Mouse (Mus musculus) heart, embryonic 10.5 days (tissue): ENCODE results near the gene Eif4e. TPM values are rescaled to one million over a fixed set of nuclear protein-coding genes. Genes with fewer than 3 reads are reported as not detected.

Source experiments
- DNase-seq: peaks from one replicate; pipeline ENCODE4 v3.0.0-alpha.2; 2017; ENCODE audit warnings: low spot score
- H3K27ac ChIP-seq: fragments of 300-500 bp; sonication (generic); 2 replicates; pipeline ENCODE4 v1.5.1; 2016; ENCODE audit warnings: mild to moderate bottlenecking
- H3K27me3 ChIP-seq: fragments of 300-500 bp; sonication (generic); 2 replicates; pipeline ENCODE4 v1.6.1; 2016; ENCODE audit warnings: mild to moderate bottlenecking; ENCODE audit not compliant: poor library complexity, insufficient read depth, severe bottlenecking
- H3K36me3 ChIP-seq: fragments of 300-500 bp; sonication (generic); 2 replicates; pipeline ENCODE4 v1.6.1; 2016; ENCODE audit warnings: mild to moderate bottlenecking, moderate library complexity
- H3K4me1 ChIP-seq: fragments of 300-500 bp; sonication (generic); 2 replicates; pipeline ENCODE4 v1.6.1; 2016; ENCODE audit warnings: mild to moderate bottlenecking
- H3K4me3 ChIP-seq: fragments of 300-500 bp; sonication (generic); 2 replicates; pipeline ENCODE4 v1.5.1; 2016; ENCODE audit warnings: mild to moderate bottlenecking, moderate library complexity
- H3K9me3 ChIP-seq: fragments of 300-500 bp; sonication (generic); 2 replicates; pipeline ENCODE4 v1.6.1; 2016; ENCODE audit warnings: mild to moderate bottlenecking, moderate library complexity
- WGBS: fragments of 180-500 bp; shearing (Covaris S2); methylation state at CpG from one replicate; pipeline ENCODE4 v1.1.7; 2016; 5-methylcytosine and 5-hydroxymethylcytosine counted together
- polyA plus RNA-seq: library from polyadenylated mRNA; unstranded; fragments of >200 nt; fragmentation: Nextera tagmentation; extraction: Ambion mirVana; gene quantifications from 2 replicates; pipeline ENCODE4 v1.2.1, GENCODE M21; 2016

The Eif4e gene
- polyA plus RNA-seq, 1 experiment from 2014 or later = 419 TPM

- Histone ChIP-seq H3K9me3 (no peaks in the 10 kb centered on the region), H3K4me1 (peaks cover 5% of the 10 kb centered on the region; the same call in 1 of the 2 replicates), H3K4me3 (no peak overlapping the region), H3K27ac (no peak overlapping the region), H3K27me3 (no peaks in the 10 kb centered on the region), H3K36me3 (peaks cover 32% of the 10 kb centered on the region)
- DNase-seq = no peak
- 74% methylated on average over 4 of the region's 4 CpGs for WGBS
Measured at GRCm38 (mm10) chr3:138558529-138558928, 32.5 kb downstream of the Eif4e start.

- H3K4me3 ChIP-seq = no peak overlapping the region
- no peaks in the 10 kb centered on the region for H3K27me3 ChIP-seq
- 63% methylated on average over 5 of the region's 5 CpGs for WGBS
- DNase-seq = no peak
- peaks cover 5% of the 10 kb centered on the region; the same call in 1 of the 2 replicates for H3K4me1 ChIP-seq
- peaks cover 30% of the 10 kb centered on the region for H3K36me3 ChIP-seq
- no peaks in the 10 kb centered on the region for H3K9me3 ChIP-seq
- H3K27ac ChIP-seq = no peak overlapping the region
Measured at GRCm38 (mm10) chr3:138560242-138560641, 34.3 kb downstream of the Eif4e start.

GRCm38 (mm10) chr3:138560886-138561285, 34.9 kb downstream of the Eif4e start:
- Histone ChIP-seq H3K4me1 (peaks cover 5% of the 10 kb centered on the region; the same call in 1 of the 2 replicates), H3K36me3 (peaks cover 30% of the 10 kb centered on the region), H3K9me3 (no peaks in the 10 kb centered on the region), H3K27me3 (no peaks in the 10 kb centered on the region), H3K4me3 (no peak overlapping the region), H3K27ac (no peak overlapping the region)
- WGBS = 94% methylated on average over 3 of the region's 3 CpGs
- no peak for DNase-seq

- Histone ChIP-seq H3K27ac (no peak overlapping the region), H3K36me3 (no peaks in the 10 kb centered on the region), H3K27me3 (no peaks in the 10 kb centered on the region), H3K4me1 (peaks cover 9% of the 10 kb centered on the region; the same call in 1 of the 2 replicates), H3K9me3 (no peaks in the 10 kb centered on the region), H3K4me3 (no peak overlapping the region)
- DNase-seq = peak; percentile 70
- 90% methylated on average over 10 of the region's 10 CpGs for WGBS
Measured at GRCm38 (mm10) chr3:138578867-138579266, 52.9 kb downstream of the Eif4e start.

- H3K4me3 ChIP-seq = no peak overlapping the region
- no peaks in the 10 kb centered on the region for H3K9me3 ChIP-seq
- DNase-seq = no peak
- WGBS = 65% methylated on average over 7 of the region's 7 CpGs
- no peaks in the 10 kb centered on the region for H3K36me3 ChIP-seq
- no peaks in the 10 kb centered on the region; the same call in 1 of the 2 replicates for H3K27me3 ChIP-seq
- no peak overlapping the region for H3K27ac ChIP-seq
- peaks cover 9% of the 10 kb centered on the region; the same call in 1 of the 2 replicates for H3K4me1 ChIP-seq
Measured at GRCm38 (mm10) chr3:138586213-138586612, 60.2 kb downstream of the Eif4e start.

- DNase-seq = no peak
- WGBS = 88% methylated on average over 4 of the region's 4 CpGs
- Histone ChIP-seq H3K4me1 (peaks cover under 1% of the 10 kb centered on the region; the same call in 1 of the 2 replicates), H3K27ac (no peak overlapping the region), H3K9me3 (no peaks in the 10 kb centered on the region), H3K4me3 (no peak overlapping the region), H3K27me3 (no peaks in the 10 kb centered on the region; the same call in 1 of the 2 replicates), H3K36me3 (no peaks in the 10 kb centered on the region)
Measured at GRCm38 (mm10) chr3:138587137-138587536, 61.2 kb downstream of the Eif4e start.

GRCm38 (mm10) chr3:138588001-138588400, 62.0 kb downstream of the Eif4e start:
- WGBS = 62% methylated on average over 9 of the region's 9 CpGs
- H3K27ac ChIP-seq = no peak overlapping the region
- H3K36me3 ChIP-seq = no peaks in the 10 kb centered on the region
- H3K4me1 ChIP-seq = no peaks in the 10 kb centered on the region
- DNase-seq = no peak
- no peaks in the 10 kb centered on the region for H3K9me3 ChIP-seq
- H3K27me3 ChIP-seq = no peaks in the 10 kb centered on the region; the same call in 1 of the 2 replicates
- no peak overlapping the region for H3K4me3 ChIP-seq

GRCm38 (mm10) chr3:138591002-138591401, 65.0 kb downstream of the Eif4e start:
- H3K27me3 ChIP-seq = no peaks in the 10 kb centered on the region; the same call in 1 of the 2 replicates

GRCm38 (mm10) chr3:138591806-138592365, 65.9 kb downstream of the Eif4e start:
- DNase-seq = no peak
- H3K36me3 ChIP-seq = no peaks in the 10 kb centered on the region
- no peak overlapping the region for H3K4me3 ChIP-seq
- H3K4me1 ChIP-seq = no peaks in the 10 kb centered on the region
- 80% methylated on average over 7 of the region's 7 CpGs for WGBS
- H3K9me3 ChIP-seq = no peaks in the 10 kb centered on the region
- H3K27me3 ChIP-seq = no peaks in the 10 kb centered on the region; the same call in 1 of the 2 replicates
- H3K27ac ChIP-seq = no peak overlapping the region

More at GRCm38 (mm10) chr3:138591002-138591401, 65.0 kb downstream of the Eif4e start:
- no peak overlapping the region for H3K4me3 ChIP-seq
- no peak for DNase-seq
- no peaks in the 10 kb centered on the region for H3K4me1 ChIP-seq
- no peak overlapping the region for H3K27ac ChIP-seq
- no peaks in the 10 kb centered on the region for H3K36me3 ChIP-seq
- WGBS = 90% methylated on average over 4 of the region's 4 CpGs
- no peaks in the 10 kb centered on the region for H3K9me3 ChIP-seq

GRCm38 (mm10) chr3:138593131-138593530, 67.2 kb downstream of the Eif4e start:
- no peaks in the 10 kb centered on the region for H3K36me3 ChIP-seq
- no peaks in the 10 kb centered on the region for H3K9me3 ChIP-seq
- DNase-seq = no peak
- no peaks in the 10 kb centered on the region for H3K4me1 ChIP-seq
- H3K27ac ChIP-seq = no peak overlapping the region
- WGBS = 69% methylated on average over 8 of the region's 8 CpGs
- no peaks in the 10 kb centered on the region; the same call in 1 of the 2 replicates for H3K27me3 ChIP-seq
- H3K4me3 ChIP-seq = no peak overlapping the region

- Histone ChIP-seq H3K9me3 (no peaks in the 10 kb centered on the region), H3K4me1 (no peaks in the 10 kb centered on the region), H3K27ac (no peak overlapping the region), H3K27me3 (no peaks in the 10 kb centered on the region; the same call in 1 of the 2 replicates), H3K36me3 (no peaks in the 10 kb centered on the region), H3K4me3 (no peak overlapping the region)
- no peak for DNase-seq
- 85% methylated on average over 7 of the region's 7 CpGs for WGBS
Measured at GRCm38 (mm10) chr3:138593911-138594310, 67.9 kb downstream of the Eif4e start.

GRCm38 (mm10) chr3:138601076-138601475, 75.1 kb downstream of the Eif4e start:
- WGBS = 65% methylated on average over 4 of the region's 4 CpGs
- Histone ChIP-seq H3K36me3 (no peaks in the 10 kb centered on the region), H3K4me1 (no peaks in the 10 kb centered on the region; the same call in 1 of the 2 replicates), H3K4me3 (no peak overlapping the region), H3K27me3 (no peaks in the 10 kb centered on the region; the same call in 1 of the 2 replicates), H3K27ac (no peak overlapping the region), H3K9me3 (no peaks in the 10 kb centered on the region)
- no peak for DNase-seq

- Histone ChIP-seq H3K36me3 (no peaks in the 10 kb centered on the region), H3K9me3 (no peaks in the 10 kb centered on the region), H3K27me3 (no peaks in the 10 kb centered on the region; the same call in 1 of the 2 replicates), H3K4me3 (no peak overlapping the region), H3K4me1 (peaks cover 11% of the 10 kb centered on the region; the same call in 1 of the 2 replicates), H3K27ac (no peak overlapping the region)
- WGBS = 74% methylated on average over 8 of the region's 8 CpGs
- DNase-seq = no peak
Measured at GRCm38 (mm10) chr3:138605132-138605531, 79.2 kb downstream of the Eif4e start.
